Mouse (Mus musculus) stomach, embryonic 15.5 days (tissue): ENCODE data around the gene Cxcr1. TPM values are rescaled to one million over a fixed set of nuclear protein-coding genes. Genes with fewer than 3 reads are reported as not detected.

ENCODE experiments used
- ATAC-seq: fragments of 200-750 bp; cut with Nextera tagmentation; 2 replicates; pipeline ENCODE4 v1.8.0; 2017; ENCODE audit warnings: low read depth, moderate number of reproducible peaks, moderate TSS enrichment; ENCODE audit not compliant: insufficient read depth, low FRiP score
- H3K27ac ChIP-seq: fragments of 300-500 bp; sonication (generic); 2 replicates; pipeline ENCODE4 v1.5.1; 2015; ENCODE audit warnings: mild to moderate bottlenecking, inconsistent platforms
- H3K27me3 ChIP-seq: fragments of 300-500 bp; sonication (generic); replicated peaks from 2 replicates; pipeline ENCODE4 v1.6.1; 2015; ENCODE audit warnings: inconsistent platforms
- H3K36me3 ChIP-seq: fragments of 300-500 bp; sonication (generic); 2 replicates; pipeline ENCODE4 v1.6.1; 2015; ENCODE audit warnings: inconsistent platforms
- H3K4me1 ChIP-seq: fragments of 300-500 bp; sonication (generic); 2 replicates; pipeline ENCODE4 v1.6.1; 2015; ENCODE audit warnings: inconsistent platforms
- H3K4me2 ChIP-seq: fragments of 300-500 bp; sonication (generic); 2 replicates; pipeline ENCODE4 v1.6.1; 2015; ENCODE audit warnings: mild to moderate bottlenecking, inconsistent platforms
- H3K4me3 ChIP-seq: fragments of 300-500 bp; sonication (generic); replicated peaks from 2 replicates; pipeline ENCODE4 v1.5.1; 2015; ENCODE audit warnings: inconsistent platforms
- H3K9ac ChIP-seq: fragments of 300-500 bp; sonication (generic); 2 replicates; pipeline ENCODE4 v1.6.1; 2015; ENCODE audit warnings: inconsistent platforms
- H3K9me3 ChIP-seq: fragments of 300-500 bp; sonication (generic); 2 replicates; pipeline ENCODE4 v1.6.1; 2016; ENCODE audit warnings: inconsistent platforms
- WGBS: fragments of 180-500 bp; shearing (Covaris S2); methylation state at CpG from one replicate; pipeline ENCODE4 v1.1.7; 2015; 5-methylcytosine and 5-hydroxymethylcytosine counted together
- polyA plus RNA-seq: library from polyadenylated mRNA; unstranded; fragments of >200 nt; fragmentation: Nextera tagmentation; extraction: Ambion mirVana; gene quantifications from 2 replicates; pipeline ENCODE4 v1.2.1, GENCODE M21; 2015

Gene Cxcr1
- polyA plus RNA-seq, result not detected in 2 replicates

- no peak within 1 kb of the TSS for H3K4me3 ChIP-seq
These were observed at the start of gene Cxcr1 for GRCm38 (mm10) chr1:74194445-74194844. TSS of gene Cxcr1 (minus strand) at chr1:74194631.

GRCm38 (mm10) chr1:74240832-74241231 lies 46.4 kb upstream of the Cxcr1 start:
- WGBS, result 56% methylated on average over 4 of the region's 4 CpGs
- no peaks in the 10 kb centered on the region for H3K27me3 ChIP-seq
- H3K9ac ChIP-seq, result no peak overlapping the region
- H3K36me3 ChIP-seq, result 0 out of 2 replicates have a peak, but pooled peaks cover under 1% of the 10 kb centered on the region
- H3K27ac ChIP-seq, result peak overlapping the region; percentile 77
- H3K4me2 ChIP-seq, result peak overlapping the region; percentile 78
- no peak overlapping the region for H3K4me3 ChIP-seq
- no peaks in the 10 kb centered on the region for H3K9me3 ChIP-seq
- ATAC-seq, result no peak
- H3K4me1 ChIP-seq, result peaks cover 33% of the 10 kb centered on the region

More at GRCm38 (mm10) chr1:74194445-74194844, at the start of gene Cxcr1:
- no peaks in the 10 kb centered on the region for H3K9me3 ChIP-seq
- ATAC-seq, result no peak
- H3K4me1 ChIP-seq, result 0 out of 2 replicates have a peak, but pooled peaks cover 10% of the 10 kb centered on the region
- no peaks in the 10 kb centered on the region for H3K36me3 ChIP-seq
- H3K27ac ChIP-seq, result no peak within 1 kb of the TSS
- 58% methylated on average over 8 of the region's 8 CpGs for WGBS
- no peak within 1 kb of the TSS for H3K4me2 ChIP-seq
- no peak within 1 kb of the TSS for H3K9ac ChIP-seq
- no peaks in the 10 kb centered on the region for H3K27me3 ChIP-seq

- Histone ChIP-seq H3K36me3 (no peaks in the 10 kb centered on the region), H3K27ac (peak overlapping the region; percentile 77), H3K4me2 (peak overlapping the region; percentile 78), H3K27me3 (no peaks in the 10 kb centered on the region), H3K9me3 (no peaks in the 10 kb centered on the region), H3K4me3 (no peak overlapping the region), H3K9ac (no peak overlapping the region), H3K4me1 (peaks cover 32% of the 10 kb centered on the region)
- ATAC-seq, result no peak
- 26% methylated on average over 6 of the region's 6 CpGs for WGBS
These were observed 45.9 kb upstream of the Cxcr1 start for GRCm38 (mm10) chr1:74240311-74240710.

GRCm38 (mm10) chr1:74239618-74240017 lies 45.2 kb upstream of the Cxcr1 start:
- Histone ChIP-seq H3K4me3 (peak overlapping the region; percentile 1; the same call in 1 of the 2 replicates), H3K27ac (peak overlapping the region; percentile 77), H3K27me3 (no peaks in the 10 kb centered on the region), H3K4me1 (peaks cover 32% of the 10 kb centered on the region), H3K9ac (no peak overlapping the region), H3K36me3 (no peaks in the 10 kb centered on the region), H3K4me2 (peak overlapping the region; percentile 78), H3K9me3 (no peaks in the 10 kb centered on the region)
- ATAC-seq, result no peak
- WGBS, result 41% methylated on average over 11 of the region's 11 CpGs

GRCm38 (mm10) chr1:74239162-74239561 lies 44.7 kb upstream of the Cxcr1 start:
- peak overlapping the region; percentile 77; the same call in 1 of the 2 replicates for H3K27ac ChIP-seq
- 34% methylated on average over 7 of the region's 7 CpGs for WGBS
- peaks cover 32% of the 10 kb centered on the region for H3K4me1 ChIP-seq
- no peaks in the 10 kb centered on the region for H3K27me3 ChIP-seq
- no peak for ATAC-seq
- no peaks in the 10 kb centered on the region for H3K9me3 ChIP-seq
- peak overlapping the region; percentile 1 for H3K4me3 ChIP-seq
- no peak overlapping the region for H3K9ac ChIP-seq
- no peaks in the 10 kb centered on the region for H3K36me3 ChIP-seq
- H3K4me2 ChIP-seq, result peak overlapping the region; percentile 78

GRCm38 (mm10) chr1:74238136-74238535 lies 43.7 kb upstream of the Cxcr1 start:
- ATAC-seq, result no peak
- peak overlapping the region; percentile 95; the same call in 1 of the 2 replicates for H3K9ac ChIP-seq
- H3K9me3 ChIP-seq, result no peaks in the 10 kb centered on the region
- peak overlapping the region; percentile 89 for H3K4me3 ChIP-seq
- peak overlapping the region; percentile 78 for H3K4me2 ChIP-seq
- 54% methylated on average over 1 of the region's 1 CpGs for WGBS
- H3K36me3 ChIP-seq, result no peaks in the 10 kb centered on the region
- no peaks in the 10 kb centered on the region for H3K27me3 ChIP-seq
- peaks cover 32% of the 10 kb centered on the region for H3K4me1 ChIP-seq
- peak overlapping the region; percentile 95 for H3K27ac ChIP-seq

- H3K27ac ChIP-seq, result peak overlapping the region; percentile 95
- peak overlapping the region; percentile 95 for H3K9ac ChIP-seq
- H3K4me3 ChIP-seq, result peak overlapping the region; percentile 89
- no peaks in the 10 kb centered on the region for H3K9me3 ChIP-seq
- no peaks in the 10 kb centered on the region for H3K27me3 ChIP-seq
- no peak for ATAC-seq
- H3K36me3 ChIP-seq, result no peaks in the 10 kb centered on the region
- peaks cover 32% of the 10 kb centered on the region for H3K4me1 ChIP-seq
- peak overlapping the region; percentile 78 for H3K4me2 ChIP-seq
- 22% methylated on average over 5 of the region's 5 CpGs for WGBS
These were observed 43.2 kb upstream of the Cxcr1 start for GRCm38 (mm10) chr1:74237671-74238070.

- H3K9me3 ChIP-seq, result no peaks in the 10 kb centered on the region
- under 1% methylated on average over 41 of the region's 57 CpGs for WGBS
- H3K27ac ChIP-seq, result peak overlapping the region; percentile 95
- peak overlapping the region; percentile 89 for H3K4me3 ChIP-seq
- ATAC-seq, result peak; percentile 51
- H3K9ac ChIP-seq, result peak overlapping the region; percentile 95
- H3K36me3 ChIP-seq, result no peaks in the 10 kb centered on the region
- H3K27me3 ChIP-seq, result no peaks in the 10 kb centered on the region
- peak overlapping the region; percentile 78 for H3K4me2 ChIP-seq
- H3K4me1 ChIP-seq, result peaks cover 28% of the 10 kb centered on the region
These were observed 42.3 kb upstream of the Cxcr1 start for GRCm38 (mm10) chr1:74236590-74237317.

- H3K4me1 ChIP-seq, result peaks cover 26% of the 10 kb centered on the region
- no peaks in the 10 kb centered on the region for H3K27me3 ChIP-seq
- H3K4me2 ChIP-seq, result peak within 1 kb of the TSS; percentile 78
- H3K27ac ChIP-seq, result peak within 1 kb of the TSS; percentile 95
- ATAC-seq, result peak; percentile 91
- no peaks in the 10 kb centered on the region for H3K36me3 ChIP-seq
- peak within 1 kb of the TSS; percentile 95 for H3K9ac ChIP-seq
- H3K4me3 ChIP-seq, result peak within 1 kb of the TSS; percentile 89
- WGBS, result 2% methylated on average over 44 of the region's 55 CpGs
- no peaks in the 10 kb centered on the region for H3K9me3 ChIP-seq
These were observed 41.6 kb upstream of the Cxcr1 start, which contains the start of gene Arpc2 for GRCm38 (mm10) chr1:74235938-74236589. TSS of gene Arpc2 (plus strand) at chr1:74236084.

- no peak for ATAC-seq
- Histone ChIP-seq H3K27me3 (no peaks in the 10 kb centered on the region), H3K9ac (no peak overlapping the region)
These were observed 36.6 kb upstream of the Cxcr1 start for GRCm38 (mm10) chr1:74230992-74231391.

GRCm38 (mm10) chr1:74229942-74230341 lies 35.5 kb upstream of the Cxcr1 start:
- Histone ChIP-seq H3K4me3 (no peak overlapping the region), H3K27ac (no peak overlapping the region), H3K9me3 (no peaks in the 10 kb centered on the region), H3K27me3 (no peaks in the 10 kb centered on the region), H3K4me2 (no peak overlapping the region), H3K36me3 (no peaks in the 10 kb centered on the region), H3K9ac (no peak overlapping the region), H3K4me1 (no peaks in the 10 kb centered on the region)
- 44% methylated on average over 2 of the region's 2 CpGs for WGBS
- ATAC-seq, result no peak

More at GRCm38 (mm10) chr1:74230992-74231391, 36.6 kb upstream of the Cxcr1 start:
- no peaks in the 10 kb centered on the region for H3K4me1 ChIP-seq
- no peak overlapping the region for H3K4me3 ChIP-seq
- H3K4me2 ChIP-seq, result no peak overlapping the region
- no peaks in the 10 kb centered on the region for H3K36me3 ChIP-seq
- no peaks in the 10 kb centered on the region for H3K9me3 ChIP-seq
- H3K27ac ChIP-seq, result no peak overlapping the region
- 60% methylated on average over 1 of the region's 1 CpGs for WGBS

GRCm38 (mm10) chr1:74227317-74227716 lies 32.9 kb upstream of the Cxcr1 start:
- WGBS, result 61% methylated on average over 7 of the region's 7 CpGs
- Histone ChIP-seq H3K4me3 (no peak overlapping the region), H3K9ac (no peak overlapping the region), H3K36me3 (no peaks in the 10 kb centered on the region), H3K27me3 (no peaks in the 10 kb centered on the region), H3K4me1 (no peaks in the 10 kb centered on the region), H3K4me2 (no peak overlapping the region), H3K27ac (no peak overlapping the region), H3K9me3 (no peaks in the 10 kb centered on the region)
- ATAC-seq, result no peak
